ENCODE assay signal across 1 mouse cellular context in genomic region chr17:3557331-3558311, GRCm38 (mm10).
TF ChIP-seq lines count a peak whose summit lies in the region.

Gene Tfb1m, minus strand, starts transcription at chr17:3557781.

TF ChIP-seq in CH12.LX, 34 proteins besides CTCF, POLR2A, EP300 and RAD21 (continued from another document):
- TF ChIP-seq MYC (IDR thresholded peaks at IDR 0.05; ENCODE audit: low read depth, low read length) (peak; percentile 70; the same call in 1 of the 2 replicates), TBP (conservative IDR thresholded peaks at IDR 0.05; ENCODE audit: low read depth, low read length) (peak; percentile 74), SMC3 (IDR thresholded peaks at IDR 0.05; ENCODE audit: low read depth, low read length) (no peak)
